Mouse (Mus musculus) ES-Bruce4 (cell line): ENCODE data around the gene Crhr2. TPM values are rescaled to one million over a fixed set of nuclear protein-coding genes. Genes with fewer than 3 reads are reported as not detected.
A peak's percentile ranks its signal among the peaks of the same experiment; 100 is the strongest.

Experiments used
- H3K27ac ChIP-seq: 2 replicates; pipeline ENCODE4 v1.5.1; 2012; ENCODE audit warnings: low read length, inconsistent platforms; ENCODE audit not compliant: insufficient read depth
- H3K27me3 ChIP-seq: 2 replicates; pipeline ENCODE4 v1.6.1; 2012; ENCODE audit warnings: mild to moderate bottlenecking, low read length, inconsistent platforms; ENCODE audit not compliant: control insufficient read depth, poor library complexity, insufficient read depth, severe bottlenecking
- H3K36me3 ChIP-seq: 2 replicates; pipeline ENCODE4 v1.6.1; 2012; ENCODE audit warnings: inconsistent platforms, mild to moderate bottlenecking, low read length, moderate library complexity; ENCODE audit not compliant: control insufficient read depth, poor library complexity, insufficient read depth, severe bottlenecking
- H3K4me1 ChIP-seq: one replicate; pipeline ENCODE4 v1.8.1; 2011; ENCODE audit warnings: low read length; ENCODE audit not compliant: control insufficient read depth, insufficient read depth
- H3K4me3 ChIP-seq: 2 replicates; pipeline ENCODE4 v1.5.1; 2011; ENCODE audit warnings: low read depth, mild to moderate bottlenecking, low read length
- H3K9ac ChIP-seq: 2 replicates; pipeline ENCODE4 v1.6.1; 2012; ENCODE audit warnings: low read depth, mild to moderate bottlenecking, inconsistent platforms; ENCODE audit not compliant: poor library complexity, severe bottlenecking
- H3K9me3 ChIP-seq: replicated peaks from 2 replicates; pipeline ENCODE4 v1.6.1; 2012; ENCODE audit warnings: mild to moderate bottlenecking, low read length, inconsistent platforms; ENCODE audit not compliant: control insufficient read depth, poor library complexity, insufficient read depth, severe bottlenecking
- CTCF ChIP-seq: IDR thresholded peaks from one replicate; pipeline ENCODE4 v1.8.1; 2011; ENCODE audit warnings: low read depth, low read length
- EP300 ChIP-seq: IDR thresholded peaks from 2 replicates; pipeline ENCODE4 v1.6.1; 2011; ENCODE audit warnings: low read depth, low read length; ENCODE audit not compliant: insufficient read depth
- POLR2A ChIP-seq: IDR thresholded peaks from one replicate; pipeline ENCODE4 v1.8.1; 2011; ENCODE audit warnings: low read length; ENCODE audit not compliant: insufficient read depth
- polyA plus RNA-seq: library from polyadenylated mRNA; stranded (reverse); fragments of >200 nt; gene quantifications from 2 replicates; pipeline ENCODE4 v1.2.4, GENCODE M21; 2011; ENCODE audit warnings: low read depth; ENCODE audit not compliant: missing spikeins, insufficient read depth, insufficient read length

The Crhr2 gene
- polyA plus RNA-seq, 1 experiment: not detected

GRCm38 (mm10) chr6:55090639-55091038 is 42.2 kb downstream of the Crhr2 start:
- no peak for TF ChIP-seq EP300
- peak; percentile 62 for TF ChIP-seq CTCF
- Histone ChIP-seq H3K9ac (no peak overlapping the region), H3K4me3 (no peak overlapping the region), H3K4me1 (no peaks in the 10 kb centered on the region), H3K9me3 (no peaks in the 10 kb centered on the region), H3K36me3 (no peaks in the 10 kb centered on the region), H3K27me3 (no peaks in the 10 kb centered on the region), H3K27ac (no peak overlapping the region)

GRCm38 (mm10) chr6:55087355-55087754 is 45.5 kb downstream of the Crhr2 start:
- TF ChIP-seq CTCF (no peak), EP300 (no peak), POLR2A (no peak)
- Histone ChIP-seq H3K27ac (no peak overlapping the region), H3K9ac (no peak overlapping the region), H3K4me1 (no peaks in the 10 kb centered on the region), H3K4me3 (no peak overlapping the region), H3K27me3 (no peaks in the 10 kb centered on the region), H3K9me3 (no peaks in the 10 kb centered on the region), H3K36me3 (no peaks in the 10 kb centered on the region)

- Histone ChIP-seq H3K36me3 (peaks cover 23% of the 10 kb centered on the region), H3K9ac (no peak overlapping the region), H3K9me3 (no peaks in the 10 kb centered on the region), H3K27me3 (no peaks in the 10 kb centered on the region), H3K27ac (no peak overlapping the region), H3K4me3 (no peak overlapping the region), H3K4me1 (no peaks in the 10 kb centered on the region)
- TF ChIP-seq CTCF (no peak), POLR2A (no peak)
Observed at GRCm38 (mm10) chr6:55082261-55083051, 50.4 kb downstream of the Crhr2 start.

- H3K4me3 ChIP-seq: no peak overlapping the region
- H3K9me3 ChIP-seq: no peaks in the 10 kb centered on the region
- no peak overlapping the region for H3K27ac ChIP-seq
- peaks cover 34% of the 10 kb centered on the region for H3K36me3 ChIP-seq
- no peaks in the 10 kb centered on the region for H3K27me3 ChIP-seq
- H3K9ac ChIP-seq: no peak overlapping the region
- H3K4me1 ChIP-seq: no peaks in the 10 kb centered on the region
- TF ChIP-seq CTCF (no peak), POLR2A (no peak), EP300 (no peak)
Observed at GRCm38 (mm10) chr6:55081379-55081778, 51.4 kb downstream of the Crhr2 start.

- Histone ChIP-seq H3K27ac (no peak overlapping the region), H3K9me3 (no peaks in the 10 kb centered on the region), H3K27me3 (no peaks in the 10 kb centered on the region), H3K9ac (no peak overlapping the region), H3K4me1 (no peaks in the 10 kb centered on the region), H3K4me3 (no peak overlapping the region), H3K36me3 (peaks cover 77% of the 10 kb centered on the region)
- TF ChIP-seq CTCF (no peak), EP300 (no peak), POLR2A (no peak)
Observed at GRCm38 (mm10) chr6:55076561-55077255, 56.1 kb downstream of the Crhr2 start.

- no peak for TF ChIP-seq EP300
- TF ChIP-seq CTCF: no peak
- TF ChIP-seq POLR2A: no peak
- no peak overlapping the region for H3K27ac ChIP-seq
- H3K4me3 ChIP-seq: no peak overlapping the region
- H3K9ac ChIP-seq: no peak overlapping the region
- peaks cover 90% of the 10 kb centered on the region for H3K36me3 ChIP-seq
- no peaks in the 10 kb centered on the region for H3K4me1 ChIP-seq
- no peaks in the 10 kb centered on the region for H3K27me3 ChIP-seq
- H3K9me3 ChIP-seq: no peaks in the 10 kb centered on the region
Observed at GRCm38 (mm10) chr6:55065903-55066302, 66.9 kb downstream of the Crhr2 start.
